Mouse (Mus musculus) 3134 (cell line): Measurements from ENCODE around the gene Dnttip1.
A peak's percentile ranks its signal among the peaks of the same experiment; 100 is the strongest.

Source experiments
- DNase-seq: peaks from one replicate; pipeline ENCODE4 v3.0.0-alpha.2; 2011; ENCODE audit warnings: low spot score; ENCODE audit not compliant: insufficient read length; ENCODE audit errors: extremely low read depth

Dnttip1 gene

DNA sequence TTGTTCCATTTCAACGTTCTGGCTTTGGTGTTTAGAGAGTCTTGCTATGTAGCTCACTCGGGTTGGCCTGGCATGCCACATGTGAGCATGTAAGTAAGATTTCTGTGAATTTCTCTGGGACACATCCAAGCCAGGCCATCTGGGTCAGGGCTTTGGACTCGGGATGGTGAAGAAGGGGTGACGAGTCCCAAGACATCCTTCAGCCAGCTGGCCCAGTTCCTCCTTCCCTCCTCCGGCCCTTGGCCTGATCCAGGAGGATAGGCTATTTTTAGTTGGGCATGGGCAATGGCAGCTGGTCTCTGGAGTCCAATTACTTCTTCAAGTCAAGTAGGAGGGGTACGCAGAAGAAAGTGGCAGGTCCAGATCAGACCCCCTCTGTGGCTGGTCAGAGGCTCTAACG lies 33.0 kb downstream of the Dnttip1 start:
- DNase-seq: no peak

- no peak for DNase-seq
Observed at GRCm38 (mm10) chr2:164779481-164780086, 33.8 kb downstream of the Dnttip1 start, which contains the start of gene Tnnc2. Gene Tnnc2, minus strand, starts transcription at chr2:164779967.

DNA sequence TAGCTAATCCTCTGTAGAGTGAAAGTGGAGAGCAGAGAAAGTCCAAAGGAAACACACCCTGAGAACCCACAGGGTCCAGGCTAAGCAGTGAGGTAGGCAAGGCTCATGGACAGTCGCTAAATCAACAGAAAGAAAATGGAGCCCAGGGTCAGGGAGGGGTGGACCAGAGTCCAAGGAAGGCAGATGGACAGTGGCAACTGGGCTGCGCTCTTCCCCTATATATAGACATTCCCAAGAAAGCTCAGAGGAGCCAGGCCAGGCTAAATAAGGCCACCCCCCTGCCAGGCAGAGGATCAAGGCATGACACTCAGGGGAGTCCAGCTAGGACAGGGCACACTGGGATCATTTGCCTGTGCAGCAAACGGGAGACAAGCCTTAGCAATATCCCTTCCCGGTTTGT lies 36.1 kb downstream of the Dnttip1 start:
- DNase-seq: no peak

GRCm38 (mm10) chr2:164783926-164784581 lies 38.3 kb downstream of the Dnttip1 start:
- DNase-seq: no peak

DNA sequence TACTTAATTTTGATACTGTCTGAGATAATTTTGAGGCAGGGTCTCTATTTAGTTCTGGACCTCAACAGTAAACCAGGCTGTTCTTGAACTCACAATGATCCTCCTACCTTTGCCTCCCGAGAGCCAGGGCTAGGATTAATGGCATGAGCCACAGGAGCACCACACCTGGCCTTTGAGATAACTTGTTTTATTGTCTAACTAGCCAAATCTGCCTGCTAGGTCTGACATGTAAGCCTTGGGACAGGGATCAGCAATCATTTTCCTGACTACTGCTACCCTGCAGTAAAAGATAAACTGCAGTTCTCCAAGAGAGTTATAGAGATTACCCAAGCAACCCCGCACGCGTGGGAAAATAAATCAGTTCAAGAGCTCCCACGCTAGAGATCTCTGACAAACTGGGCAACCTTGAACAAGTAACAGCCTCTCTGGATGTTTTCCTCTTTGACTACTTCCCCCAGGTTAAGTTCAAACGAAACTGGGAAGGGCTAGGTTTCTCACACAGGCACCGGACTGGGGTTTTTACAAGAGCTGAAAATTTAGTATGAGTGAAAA lies 39.2 kb downstream of the Dnttip1 start:
- DNase-seq: no peak

DNA sequence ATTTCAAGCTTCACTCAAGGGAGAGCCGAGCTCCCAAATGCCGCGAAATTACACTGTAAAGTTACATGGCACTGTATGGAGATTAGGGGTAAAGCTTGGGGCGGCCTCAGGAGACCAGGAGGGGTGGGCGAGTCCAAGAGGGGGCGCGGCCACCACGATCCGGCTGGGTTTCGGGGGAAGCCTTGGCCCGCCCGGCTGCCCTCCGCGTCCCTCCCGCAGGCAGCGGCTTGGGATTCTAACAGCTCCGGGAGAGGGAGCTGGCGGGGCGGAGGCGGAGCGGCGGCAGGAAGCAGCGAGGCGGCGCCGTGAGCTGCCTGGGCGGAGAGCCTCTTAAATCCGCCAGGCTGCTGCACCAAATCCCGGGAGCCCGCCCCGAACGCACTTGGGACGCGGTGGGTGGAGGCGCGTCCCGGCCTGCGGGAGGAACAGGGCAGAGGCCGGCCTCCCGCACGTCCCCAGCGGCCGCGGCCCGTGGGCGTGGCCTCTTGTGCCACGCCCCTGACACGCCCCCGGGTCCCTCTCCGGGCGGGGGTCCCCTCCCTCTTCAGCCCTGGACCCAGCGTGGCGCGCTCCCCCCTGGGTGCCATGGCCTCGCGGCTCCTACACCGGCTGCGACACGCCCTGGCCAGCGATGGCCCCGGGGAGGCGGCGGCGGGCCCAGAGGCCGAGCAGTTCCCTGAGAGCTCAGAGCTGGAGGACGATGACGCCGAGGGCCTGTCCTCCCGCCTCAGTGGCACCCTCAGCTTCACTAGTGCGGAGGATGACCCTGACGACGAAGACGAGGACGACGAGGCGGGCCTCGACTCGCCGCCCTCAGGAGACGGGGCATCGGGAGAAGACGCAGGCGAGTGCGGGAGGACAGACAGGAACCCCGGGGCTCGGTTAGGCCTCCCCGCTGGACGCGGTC lies 40.0 kb downstream of the Dnttip1 start, which contains the start of gene Snx21:
Snx21 (plus strand) TSS at position 343 of the 907 bp plus-strand sequence.
- DNase-seq: peak; percentile 99

DNA sequence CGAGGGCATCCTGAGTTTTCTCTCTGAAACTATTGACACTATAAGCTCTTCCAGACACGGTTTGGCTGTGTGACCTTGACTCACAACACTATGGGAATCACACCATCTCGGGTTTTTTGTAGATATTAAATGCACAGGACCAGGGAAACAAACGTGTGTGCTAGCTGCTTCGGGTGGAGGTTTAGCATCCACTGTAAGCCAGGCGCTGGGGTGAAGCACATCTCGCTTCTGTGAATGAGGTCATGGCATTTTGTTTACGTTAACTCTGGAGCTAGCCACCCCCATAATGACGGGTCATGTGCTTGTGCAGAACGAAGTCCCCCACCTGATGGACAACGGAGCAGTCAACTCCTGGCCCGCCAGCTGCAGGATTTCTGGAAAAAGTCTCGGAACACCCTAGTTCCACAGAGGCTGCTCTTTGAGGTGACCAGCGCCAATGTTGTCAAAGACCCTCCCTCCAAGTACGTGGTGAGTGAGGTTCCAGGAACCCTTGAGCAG lies 40.7 kb downstream of the Dnttip1 start:
- no peak for DNase-seq

DNA sequence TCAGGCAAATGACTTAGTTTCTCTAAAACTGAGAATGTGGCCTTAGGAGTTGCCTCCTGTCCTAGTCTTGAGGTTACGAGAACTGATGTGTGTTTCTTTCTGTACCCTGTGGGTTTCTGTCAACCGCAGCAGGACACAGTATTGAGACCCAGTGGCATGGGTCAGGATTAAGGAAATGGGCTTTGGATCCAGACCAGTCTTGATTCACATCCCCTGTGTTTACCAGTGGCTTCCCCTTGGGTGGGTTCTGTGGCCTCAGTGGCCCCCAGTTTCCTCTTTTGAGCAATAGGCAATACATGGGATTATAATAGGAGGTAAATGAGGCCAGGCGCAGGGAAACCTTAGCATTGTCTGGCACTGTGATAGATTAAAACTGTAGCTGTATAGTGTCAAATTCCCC lies 41.2 kb downstream of the Dnttip1 start:
- no peak for DNase-seq

DNA sequence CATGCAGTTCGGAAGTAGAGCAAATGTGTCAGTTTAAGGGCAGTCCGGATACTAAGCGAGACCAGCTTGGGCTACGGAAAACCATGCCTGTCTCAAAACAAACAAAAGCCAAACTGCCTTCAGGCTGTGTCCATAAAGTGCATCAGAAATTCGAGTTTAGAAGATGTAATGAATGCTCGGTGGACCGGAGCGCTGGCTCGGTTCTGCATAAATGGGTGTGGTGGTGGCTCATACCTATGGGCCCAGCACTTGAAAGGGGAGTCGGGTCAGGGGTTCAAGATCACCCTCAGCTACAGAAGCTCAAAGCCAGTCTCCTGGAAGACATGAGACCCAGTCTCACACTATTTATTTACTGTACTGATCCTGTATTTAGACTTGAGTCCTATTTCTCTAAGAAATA lies 42.0 kb downstream of the Dnttip1 start:
- no peak for DNase-seq

DNA sequence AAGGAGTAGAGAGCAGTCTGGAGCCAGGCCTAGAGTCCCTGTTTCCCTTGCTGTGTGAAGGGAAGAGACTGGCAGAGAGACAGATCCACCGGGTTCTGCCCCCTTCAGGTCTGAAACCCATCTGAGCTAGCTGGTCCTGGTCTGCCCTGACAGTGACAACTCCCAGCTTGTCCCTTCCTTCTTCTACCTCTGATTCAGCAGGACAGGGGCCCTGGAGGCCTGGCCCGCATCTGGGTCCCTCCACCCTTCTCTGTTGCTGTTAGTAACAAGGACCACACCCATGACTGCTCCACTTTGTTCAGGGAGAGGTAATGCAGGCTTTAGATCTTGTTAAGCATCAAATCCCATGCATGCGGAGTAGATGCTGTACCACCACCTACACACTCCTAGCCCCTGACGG lies 42.6 kb downstream of the Dnttip1 start:
- DNase-seq: no peak

- no peak for DNase-seq
Observed at GRCm38 (mm10) chr2:164790451-164790850, 44.7 kb downstream of the Dnttip1 start.

- DNase-seq: no peak
Observed at GRCm38 (mm10) chr2:164791841-164792261, 46.1 kb downstream of the Dnttip1 start.

DNA sequence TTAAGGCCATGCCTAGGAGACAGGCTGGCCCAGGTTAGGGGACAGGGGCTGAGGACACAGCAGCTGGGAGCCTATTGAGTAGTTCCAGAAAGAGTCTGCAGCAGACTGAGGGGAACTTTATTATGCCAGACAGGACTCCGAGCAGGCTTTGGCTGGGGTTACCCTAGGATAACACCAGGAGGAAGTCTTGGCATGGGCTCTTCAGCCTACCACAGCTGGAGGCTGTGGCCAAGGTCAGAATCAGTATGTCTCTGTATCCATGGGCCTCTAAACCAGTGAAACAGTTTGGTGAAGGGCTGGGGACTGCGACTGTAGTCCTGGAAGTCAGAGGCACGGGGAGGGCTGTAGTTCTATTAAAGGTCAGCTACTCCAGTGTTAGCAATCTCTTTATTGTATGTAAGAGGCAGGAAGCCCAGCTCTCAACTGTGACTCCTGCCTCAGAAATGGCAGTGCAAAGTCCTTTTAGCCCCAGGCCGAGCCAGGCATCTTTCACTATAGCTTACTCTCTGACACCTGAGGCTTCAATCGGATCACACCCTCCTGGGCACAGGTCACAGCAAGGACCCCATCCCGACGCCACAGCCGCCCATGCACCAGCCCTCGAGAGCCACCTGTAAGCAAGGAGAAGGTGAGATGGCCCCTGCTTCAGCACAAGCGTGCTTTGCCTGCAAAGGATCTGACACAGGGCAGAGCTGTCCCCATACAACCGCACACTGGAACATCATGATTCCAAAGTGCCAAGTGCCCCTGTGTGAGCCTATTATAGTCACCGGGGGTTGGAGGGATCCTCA lies 46.8 kb downstream of the Dnttip1 start:
- DNase-seq: no peak

GRCm38 (mm10) chr2:164793236-164793635 lies 47.5 kb downstream of the Dnttip1 start:
- no peak for DNase-seq

- no peak for DNase-seq
Observed at GRCm38 (mm10) chr2:164793772-164794171, 48.0 kb downstream of the Dnttip1 start.

DNA sequence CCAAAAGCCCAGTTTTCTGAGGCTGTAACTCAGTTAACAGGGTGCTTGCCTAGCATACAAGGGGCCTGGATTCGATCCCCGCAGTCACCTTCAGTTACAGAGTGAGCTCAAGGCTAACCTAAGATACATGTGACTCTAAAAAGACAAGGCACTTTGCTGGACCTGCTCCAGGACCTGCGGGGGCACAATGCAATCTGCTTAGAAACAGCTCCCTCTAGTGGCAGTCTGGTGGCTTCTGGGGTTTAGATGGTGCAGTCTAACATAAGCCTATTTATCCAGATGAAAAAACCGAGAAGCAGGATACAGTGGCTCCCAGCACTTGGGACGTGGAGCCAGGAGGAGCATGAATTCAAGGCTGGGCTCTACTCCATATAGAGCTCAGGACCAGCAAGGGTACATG lies 48.5 kb downstream of the Dnttip1 start:
- DNase-seq: peak; percentile 60

DNA sequence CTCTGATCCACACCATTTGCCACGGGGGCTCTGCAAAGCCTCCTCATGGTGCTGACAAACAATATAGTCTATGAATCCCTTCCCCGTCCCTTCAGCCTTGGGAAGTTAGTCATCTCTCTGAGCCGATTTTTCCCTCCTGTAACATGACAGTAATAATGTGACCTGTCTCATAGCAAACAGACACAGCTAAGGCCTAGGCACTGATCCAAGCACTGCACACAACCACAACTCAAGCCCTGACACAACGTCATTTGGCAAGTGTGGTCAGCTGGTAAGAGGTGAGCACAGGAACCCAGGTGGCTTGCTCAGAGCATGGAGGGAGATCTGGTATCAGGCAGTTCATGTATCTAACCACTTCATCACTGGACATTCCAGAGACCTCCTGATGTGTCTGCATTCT lies 50.1 kb downstream of the Dnttip1 start:
- no peak for DNase-seq

GRCm38 (mm10) chr2:164798554-164798953 lies 52.8 kb downstream of the Dnttip1 start:
- peak; percentile 46 for DNase-seq

DNA sequence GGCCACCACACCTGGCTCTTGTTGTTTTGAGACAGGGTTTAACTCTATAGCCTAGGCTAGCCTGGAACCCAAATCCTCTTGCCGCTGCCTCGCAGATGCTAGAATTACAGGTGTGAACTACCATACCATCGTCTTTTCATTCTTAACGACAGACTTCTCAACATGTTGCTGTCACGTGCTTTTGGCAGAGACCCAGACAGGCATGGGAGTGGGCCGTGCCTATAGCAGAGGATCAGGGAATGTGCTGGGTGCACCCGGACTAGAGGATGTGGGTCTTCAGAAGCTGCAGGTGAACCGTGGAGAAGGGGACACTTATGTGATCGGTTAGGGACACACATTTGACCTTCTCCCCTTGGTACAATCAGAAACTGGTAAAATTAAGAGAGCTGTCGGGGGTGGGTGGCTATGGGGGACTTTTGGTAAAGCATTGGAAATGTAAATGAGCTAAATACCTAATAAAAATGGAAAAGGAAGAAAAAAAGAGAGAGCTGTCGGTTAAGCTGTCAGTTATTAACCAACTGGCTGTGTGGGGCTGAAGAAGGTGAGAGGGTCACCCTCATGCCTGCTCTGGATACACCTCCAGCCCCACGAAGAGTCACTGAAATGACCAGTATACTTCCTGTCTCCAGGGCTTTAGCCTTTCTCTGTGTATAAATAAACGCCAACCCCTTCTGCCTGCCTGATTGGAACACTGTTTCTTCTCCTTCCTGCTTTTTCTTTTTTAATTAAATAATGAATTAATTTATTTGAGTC lies 54.6 kb downstream of the Dnttip1 start:
- DNase-seq: no peak
